Mouse (Mus musculus) embryonic facial prominence, embryonic 11.5 days (tissue): ENCODE data around the gene Gm20388. TPM values are rescaled to one million over a fixed set of nuclear protein-coding genes. Genes with fewer than 3 reads are reported as not detected.

ENCODE experiments used
- ATAC-seq: fragments of 200-750 bp; cut with Nextera tagmentation; replicated peaks from 2 replicates; pipeline ENCODE4 v1.8.0; 2017; ENCODE audit warnings: low read depth; ENCODE audit not compliant: insufficient number of reproducible peaks, low FRiP score, low TSS enrichment
- DNase-seq: peaks from one replicate; pipeline ENCODE4 v3.0.0-alpha.2; 2015; ENCODE audit warnings: low spot score
- H3K27ac ChIP-seq: fragments of 300-500 bp; sonication (generic); replicated peaks from 2 replicates; pipeline ENCODE4 v1.5.1; 2014; ENCODE audit warnings: mild to moderate bottlenecking, low read depth, low read length, control low read depth
- H3K27me3 ChIP-seq: fragments of 300-500 bp; sonication (generic); 2 replicates; pipeline ENCODE4 v1.6.1; 2014; ENCODE audit warnings: mild to moderate bottlenecking, low read length, moderate library complexity, mixed read lengths; ENCODE audit not compliant: control insufficient read depth, insufficient read depth
- H3K36me3 ChIP-seq: fragments of 300-500 bp; sonication (generic); replicated peaks from 2 replicates; pipeline ENCODE4 v1.6.1; 2014; ENCODE audit warnings: low read depth, mild to moderate bottlenecking, low read length, moderate library complexity, mixed read lengths; ENCODE audit not compliant: control insufficient read depth, insufficient read depth
- H3K4me1 ChIP-seq: fragments of 300-500 bp; sonication (generic); 2 replicates; pipeline ENCODE4 v1.6.1; 2014; ENCODE audit warnings: low read length, mixed read lengths; ENCODE audit not compliant: control insufficient read depth, insufficient read depth
- H3K4me2 ChIP-seq: fragments of 300-500 bp; sonication (generic); 2 replicates; pipeline ENCODE4 v1.6.1; 2014; ENCODE audit warnings: low read depth, mild to moderate bottlenecking, control low read depth, low read length, moderate library complexity
- H3K4me3 ChIP-seq: fragments of 300-500 bp; sonication (generic); 2 replicates; pipeline ENCODE4 v1.5.1; 2014; ENCODE audit warnings: low read depth, low read length, control low read depth
- H3K9ac ChIP-seq: fragments of 300-500 bp; sonication (generic); replicated peaks from 2 replicates; pipeline ENCODE4 v1.6.1; 2014; ENCODE audit warnings: mild to moderate bottlenecking, control low read depth, low read length
- H3K9me3 ChIP-seq: fragments of 300-500 bp; sonication (generic); replicated peaks from 2 replicates; pipeline ENCODE4 v1.6.1; 2016; ENCODE audit warnings: mild to moderate bottlenecking, low read length, inconsistent platforms, mixed read lengths; ENCODE audit not compliant: control insufficient read depth
- WGBS: fragments of 180-500 bp; shearing (Covaris S2); extraction: QIAGEN DNeasy Blood & Tissue Kit; methylation state at CpG from one replicate; pipeline ENCODE4 v1.1.7; 2014; 5-methylcytosine and 5-hydroxymethylcytosine counted together
- polyA plus RNA-seq: library from polyadenylated mRNA; unstranded; fragments of >200 nt; fragmentation: Nextera tagmentation; extraction: Ambion mirVana; gene quantifications from 2 replicates; pipeline ENCODE4 v1.2.1, GENCODE M21; 2014

Gm20388 gene
- polyA plus RNA-seq, 1 experiment from 2014 or later: 3.1 TPM

DNA sequence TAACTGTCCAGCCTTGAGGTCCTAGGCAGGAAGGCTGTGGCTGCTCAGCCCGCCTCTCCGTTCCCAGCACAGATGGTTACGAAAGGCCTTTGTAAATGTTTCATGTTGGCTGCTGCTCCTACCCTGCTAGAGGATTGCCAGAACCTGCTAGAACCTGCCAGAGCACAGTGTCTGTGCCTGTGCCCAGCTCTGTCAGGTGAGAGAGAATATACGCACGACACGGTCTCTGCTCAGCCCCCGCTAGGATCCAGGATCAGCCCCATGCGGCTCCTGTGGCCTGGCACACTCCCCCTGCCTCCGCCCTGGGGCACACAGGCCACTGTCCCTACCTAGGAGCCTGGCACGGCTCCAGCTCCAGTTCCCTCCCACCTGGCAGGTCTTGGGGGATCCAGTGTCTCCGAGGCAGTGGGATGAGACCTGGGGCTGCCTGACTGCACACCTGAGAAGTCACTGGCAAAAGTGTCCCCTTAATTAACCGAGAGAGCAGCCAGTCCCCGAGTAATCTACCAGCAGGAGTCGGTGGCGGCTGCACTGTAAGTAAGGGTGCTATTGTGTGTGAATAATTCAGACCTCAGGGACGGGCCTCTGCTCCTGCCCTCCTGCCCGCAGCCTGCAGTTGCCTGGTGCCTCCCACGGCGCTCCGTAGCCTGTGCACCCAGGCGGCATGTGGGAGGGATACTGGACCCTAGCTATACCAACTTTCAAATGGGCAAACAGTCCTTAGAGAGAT, 527.2 kb downstream of the Gm20388 start:
- Histone ChIP-seq H3K9me3 (no peaks in the 10 kb centered on the region), H3K27ac (no peak overlapping the region), H3K9ac (no peak overlapping the region), H3K36me3 (no peaks in the 10 kb centered on the region), H3K4me2 (no peak overlapping the region), H3K27me3 (no peaks in the 10 kb centered on the region), H3K4me3 (no peak overlapping the region), H3K4me1 (peaks cover 5% of the 10 kb centered on the region; the same call in 1 of the 2 replicates)
- 58% methylated on average over 21 of the region's 21 CpGs for WGBS
- no peak for DNase-seq
- no peak for ATAC-seq

DNA sequence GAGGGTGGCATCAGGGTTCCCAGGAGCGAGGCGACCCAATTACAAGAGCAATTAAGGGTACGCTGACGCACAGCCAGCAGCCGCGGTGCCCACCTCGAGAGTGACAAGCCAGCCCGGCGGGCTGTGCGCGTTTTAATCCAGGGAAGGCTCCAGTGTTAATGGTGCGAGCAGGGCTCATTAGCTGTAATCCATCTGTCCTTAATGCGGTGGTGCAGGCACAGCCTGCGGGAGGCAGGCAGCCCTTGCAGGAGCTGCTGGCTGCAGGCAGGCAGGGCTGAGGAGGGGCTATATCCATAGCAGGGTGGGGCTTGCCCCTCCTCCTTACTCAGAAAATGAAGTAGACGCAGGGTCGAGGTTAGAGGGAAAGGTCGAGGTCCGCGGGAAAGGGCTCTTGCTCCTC, 528.7 kb downstream of the Gm20388 start:
- H3K4me1 ChIP-seq: peaks cover 5% of the 10 kb centered on the region; the same call in 1 of the 2 replicates
- H3K9ac ChIP-seq: no peak overlapping the region
- DNase-seq (peak; percentile 41), ATAC-seq (peak; percentile 51; the same call in 1 of the 2 replicates)
- no peaks in the 10 kb centered on the region for H3K27me3 ChIP-seq
- no peaks in the 10 kb centered on the region for H3K36me3 ChIP-seq
- no peak overlapping the region for H3K4me2 ChIP-seq
- WGBS: 3% methylated on average over 19 of the region's 19 CpGs
- no peak overlapping the region for H3K27ac ChIP-seq
- no peak overlapping the region for H3K4me3 ChIP-seq
- no peaks in the 10 kb centered on the region for H3K9me3 ChIP-seq

DNA sequence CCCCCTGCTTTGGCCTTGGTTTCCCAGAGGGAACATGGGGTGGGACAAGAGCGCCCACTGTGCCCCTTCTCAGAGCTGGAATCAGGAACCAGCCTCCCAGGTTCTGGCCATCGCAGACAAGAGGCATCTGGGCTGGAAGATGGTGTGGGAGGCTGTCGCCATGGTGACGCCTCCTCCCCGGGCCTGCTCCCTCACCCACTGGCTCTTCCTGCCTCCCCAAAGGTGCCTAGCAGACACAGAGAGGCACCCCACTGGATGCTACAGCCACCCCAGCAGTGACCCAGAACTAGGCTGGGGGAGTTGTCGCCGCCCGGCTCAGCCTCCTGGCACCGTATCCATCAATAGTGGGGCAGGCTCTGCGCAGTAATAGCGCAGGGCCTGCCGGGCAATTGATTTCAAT, 530.1 kb downstream of the Gm20388 start:
- Histone ChIP-seq H3K4me1 (peaks cover 5% of the 10 kb centered on the region; the same call in 1 of the 2 replicates), H3K27me3 (no peaks in the 10 kb centered on the region), H3K27ac (no peak overlapping the region), H3K9me3 (no peaks in the 10 kb centered on the region), H3K4me3 (no peak overlapping the region), H3K36me3 (no peaks in the 10 kb centered on the region), H3K9ac (no peak overlapping the region), H3K4me2 (no peak overlapping the region)
- DNase-seq: no peak
- ATAC-seq: no peak
- 76% methylated on average over 12 of the region's 12 CpGs for WGBS

DNA sequence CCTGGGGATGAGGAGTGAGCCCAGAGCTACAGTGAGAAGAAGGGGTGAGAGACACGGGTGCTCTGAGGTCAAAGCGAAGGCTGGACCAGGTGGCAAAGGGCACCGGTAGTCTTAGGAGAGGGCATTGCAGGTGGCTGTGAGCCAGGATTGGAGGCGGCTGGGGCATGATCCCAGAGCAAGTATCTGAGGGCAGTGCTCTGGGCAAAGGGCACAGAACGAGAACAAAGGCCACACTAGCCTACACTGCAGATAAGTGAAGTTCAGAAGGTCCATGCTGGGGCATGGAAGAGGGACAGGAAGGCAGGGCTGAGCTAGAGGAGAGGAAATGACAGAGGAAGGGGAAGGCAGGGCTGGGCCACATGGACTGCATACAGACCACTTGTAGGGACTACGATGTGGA, 531.0 kb downstream of the Gm20388 start:
- Histone ChIP-seq H3K9ac (no peak overlapping the region), H3K9me3 (no peaks in the 10 kb centered on the region), H3K36me3 (no peaks in the 10 kb centered on the region), H3K27ac (no peak overlapping the region), H3K4me3 (no peak overlapping the region), H3K4me1 (peaks cover 5% of the 10 kb centered on the region; the same call in 1 of the 2 replicates), H3K4me2 (no peak overlapping the region), H3K27me3 (no peaks in the 10 kb centered on the region)
- 75% methylated on average over 6 of the region's 6 CpGs for WGBS
- DNase-seq (no peak), ATAC-seq (no peak)

DNA sequence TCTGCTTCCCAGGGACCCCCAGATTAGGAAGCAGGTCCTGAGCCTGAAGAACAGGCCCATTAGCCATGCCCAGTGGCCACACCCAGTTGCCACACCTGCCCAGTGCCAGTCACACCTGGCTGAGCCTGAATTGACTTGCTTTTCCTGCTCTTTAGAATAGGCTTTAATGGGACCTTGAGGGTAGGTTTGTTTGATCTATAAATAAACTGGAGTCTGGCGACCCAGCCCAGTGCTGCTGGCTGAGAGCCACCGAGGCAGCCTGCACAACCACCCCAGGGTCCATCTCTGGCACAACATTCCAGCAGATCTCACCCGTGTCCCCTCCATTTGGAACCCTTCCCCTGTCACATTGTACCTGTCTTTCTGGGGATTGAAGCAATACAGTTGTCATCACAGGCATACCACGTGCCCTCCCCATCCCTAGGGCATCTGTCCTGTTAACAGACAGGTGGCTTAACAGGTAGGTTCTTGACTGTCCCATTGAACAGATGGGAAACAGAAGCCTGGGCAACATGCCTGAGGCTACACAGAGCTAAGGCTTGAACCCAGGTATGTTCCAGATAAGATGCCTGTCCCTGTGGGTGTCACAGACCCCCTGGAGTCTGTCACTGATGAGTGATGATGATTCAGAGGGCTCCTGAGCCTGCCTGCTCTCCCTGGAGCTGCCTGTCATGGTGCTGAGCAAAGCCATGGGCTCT, 531.8 kb downstream of the Gm20388 start:
- no peak overlapping the region for H3K27ac ChIP-seq
- no peaks in the 10 kb centered on the region for H3K27me3 ChIP-seq
- no peaks in the 10 kb centered on the region for H3K9me3 ChIP-seq
- H3K9ac ChIP-seq: no peak overlapping the region
- DNase-seq (no peak), ATAC-seq (no peak)
- H3K4me3 ChIP-seq: no peak overlapping the region
- H3K4me2 ChIP-seq: no peak overlapping the region
- H3K4me1 ChIP-seq: peaks cover 5% of the 10 kb centered on the region; the same call in 1 of the 2 replicates
- WGBS: 68% methylated on average over 4 of the region's 4 CpGs
- H3K36me3 ChIP-seq: no peaks in the 10 kb centered on the region

DNA sequence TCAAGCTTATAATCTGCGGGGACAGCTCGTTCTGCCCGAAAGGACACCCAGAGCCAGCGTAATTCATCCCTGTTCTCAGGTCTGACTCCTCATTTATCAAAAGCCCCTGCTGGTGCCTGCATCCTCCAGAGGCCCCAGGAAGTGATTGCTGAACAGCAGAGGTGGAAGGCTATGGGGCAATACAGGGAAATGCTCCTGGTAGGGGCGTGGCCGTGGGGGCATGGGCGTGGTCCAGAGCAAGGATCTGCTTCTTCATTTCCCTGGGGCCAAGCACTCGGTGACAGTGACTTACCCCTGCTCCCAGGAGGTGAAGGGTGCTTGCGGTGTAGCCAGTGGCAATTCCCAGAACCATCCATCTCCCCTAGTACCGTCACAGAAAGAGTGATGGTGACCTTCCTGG, 534.6 kb downstream of the Gm20388 start:
- ATAC-seq: no peak
- no peak overlapping the region for H3K4me3 ChIP-seq
- peaks cover 10% of the 10 kb centered on the region for H3K4me1 ChIP-seq
- DNase-seq: no peak
- H3K27me3 ChIP-seq: no peaks in the 10 kb centered on the region
- H3K4me2 ChIP-seq: no peak overlapping the region
- H3K36me3 ChIP-seq: no peaks in the 10 kb centered on the region
- 54% methylated on average over 10 of the region's 10 CpGs for WGBS
- H3K9me3 ChIP-seq: no peaks in the 10 kb centered on the region
- no peak overlapping the region for H3K9ac ChIP-seq
- H3K27ac ChIP-seq: no peak overlapping the region

DNA sequence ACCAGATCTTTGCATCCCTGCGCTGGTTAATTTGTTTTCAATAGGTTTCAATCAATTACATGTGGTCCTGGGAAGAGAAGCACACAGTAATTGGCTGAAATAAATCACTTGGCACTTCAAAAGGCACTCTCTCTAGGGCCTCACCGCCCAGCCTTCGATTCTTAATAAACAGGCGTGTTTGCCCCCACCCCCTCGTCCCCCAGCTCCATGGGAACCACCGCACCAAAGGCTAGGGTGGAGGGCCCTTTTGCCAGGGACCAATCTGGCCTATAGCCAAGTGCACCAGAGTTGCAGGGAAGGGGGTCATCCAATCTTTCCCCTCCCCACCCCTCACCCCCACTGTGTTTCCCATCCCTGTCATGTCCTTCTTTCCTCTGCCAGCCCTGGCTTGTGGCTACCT, 537.5 kb downstream of the Gm20388 start:
- Histone ChIP-seq H3K36me3 (no peaks in the 10 kb centered on the region), H3K4me3 (no peak overlapping the region), H3K27ac (no peak overlapping the region), H3K9me3 (no peaks in the 10 kb centered on the region), H3K4me1 (peaks cover 10% of the 10 kb centered on the region), H3K27me3 (no peaks in the 10 kb centered on the region), H3K4me2 (no peak overlapping the region), H3K9ac (no peak overlapping the region)
- ATAC-seq (no peak), DNase-seq (no peak)
- WGBS: 59% methylated on average over 6 of the region's 6 CpGs

DNA sequence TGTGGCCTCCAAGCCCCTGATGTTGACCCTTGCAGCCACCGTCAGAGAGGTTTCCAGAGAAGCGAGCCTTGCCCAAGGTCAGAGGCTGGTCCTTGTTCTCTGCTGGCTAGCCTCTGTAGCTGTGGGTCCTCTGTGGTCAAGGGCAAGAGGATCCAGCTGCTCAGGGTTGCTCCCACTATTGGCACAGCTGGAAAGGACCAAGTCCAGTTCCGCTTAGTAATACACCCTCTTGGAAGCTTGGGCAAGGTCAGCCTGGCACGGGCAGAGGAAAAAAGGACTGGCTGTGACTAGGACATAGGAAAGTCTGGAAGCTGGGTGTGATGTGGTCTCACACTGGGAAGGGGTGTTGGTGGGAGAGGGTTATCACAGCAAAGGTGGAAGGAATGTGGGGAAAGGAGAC, 538.5 kb downstream of the Gm20388 start:
- Histone ChIP-seq H3K4me3 (no peak overlapping the region), H3K4me2 (no peak overlapping the region), H3K27me3 (no peaks in the 10 kb centered on the region), H3K36me3 (no peaks in the 10 kb centered on the region), H3K9me3 (no peaks in the 10 kb centered on the region), H3K4me1 (peaks cover 10% of the 10 kb centered on the region), H3K9ac (no peak overlapping the region; the same call in 1 of the 2 replicates), H3K27ac (no peak overlapping the region)
- DNase-seq (no peak), ATAC-seq (no peak)
- WGBS: 69% methylated on average over 4 of the region's 4 CpGs
